Mouse (Mus musculus): ENCODE results near the gene Palld. TPM values are rescaled to one million over a fixed set of nuclear protein-coding genes. Genes with fewer than 3 reads are reported as not detected.

The Palld gene
- total and polyA plus RNA-seq, 3 experiments = 0.87 to 7.1 (median 2.6) TPM

DNA sequence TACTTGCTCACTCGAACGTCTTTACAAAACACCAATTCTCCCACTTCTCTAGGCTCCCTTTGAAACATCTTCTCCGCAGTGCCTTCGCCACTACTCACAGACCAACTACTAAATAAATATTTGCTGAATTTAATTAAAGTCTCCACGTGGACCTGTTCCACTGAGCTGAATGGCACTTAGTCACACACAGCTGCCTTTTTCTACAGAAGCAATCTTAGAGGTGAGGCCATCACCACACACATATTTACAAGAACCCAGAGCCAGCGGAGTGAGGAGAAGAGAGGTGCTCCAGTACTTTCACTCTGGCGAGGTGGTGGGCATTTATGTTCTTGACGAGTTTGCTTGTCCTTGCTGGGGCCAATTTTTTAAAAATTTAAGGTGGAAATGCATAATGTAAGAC lies 346.3 kb downstream of the Palld start:
- Histone ChIP-seq H3K4me2 (ENCODE audit: insufficient read depth, low read depth, poor library complexity, severe bottlenecking) (peak overlapping the region; percentile 92), H3K27ac (ENCODE audit: insufficient read depth, low read depth) (peak overlapping the region; percentile 96), H3K9ac (ENCODE audit: insufficient read depth, low read depth) (peak overlapping the region; percentile 37; the same call in 1 of the 2 replicates), H3K79me2 (replicated peaks; ENCODE audit: control insufficient read depth, extremely low read depth, insufficient read depth, poor library complexity, severe bottlenecking) (no peaks in the 10 kb centered on the region; the same call in 1 of the 2 replicates), H3K36me3 (replicated peaks in 1 of 2; ENCODE audit: control insufficient read depth in 1 of 2, insufficient read depth in 1 of 2, low read length in 1 of 2) (no peaks in the 10 kb centered on the region), H3K9me3 (replicated peaks; ENCODE audit: low read length) (no peaks in the 10 kb centered on the region), H3K4me1 (ENCODE audit: control insufficient read depth in 1 of 2, insufficient read depth in 2 of 2) (peaks cover 31 to 77% of the 10 kb centered on the region in 2 experiments), H3K27me3 (replicated peaks) (no peaks in the 10 kb centered on the region), H3K4me3 (replicated peaks in 1 of 3; ENCODE audit: low read depth in 2 of 3, low read length in 2 of 3, poor library complexity in 1 of 3) (no peak overlapping the region)
- no peak for DNase-seq (ENCODE audit: extremely low read depth)
- in situ Hi-C loops (cut with MboI; ENCODE audit: low pct_ligation_motif_present, low pct_unique_long_range_greater_than_20kb, low sequenced_read_pairs) (no loop called here), dilution Hi-C loops (cut with MboI; ENCODE audit: extremely low pct_ligation_motif_present, extremely low pct_unique_long_range_greater_than_20kb, low sequenced_read_pairs) (no loop called here)
- TF ChIP-seq MXI1 (IDR thresholded peaks at IDR 0.05; ENCODE audit: low read depth, low read length) (no peak), USF2 (conservative IDR thresholded peaks at IDR 0.05; ENCODE audit: low read depth, low read length) (peak; percentile 18; the same call in 1 of the 2 replicates), MYC (IDR thresholded peaks at IDR 0.05; ENCODE audit: low read depth, low read length) (peak; percentile 46; the same call in 1 of the 2 replicates), TCF12 (IDR thresholded peaks at IDR 0.05; ENCODE audit: low read depth, low read length) (no peak), RAD21 (IDR thresholded peaks at IDR 0.05; ENCODE audit: low read depth, low read length) (no peak), POLR2A (IDR thresholded peaks at IDR 0.05; ENCODE audit: low read depth, low read length) (no peak), JUND (conservative IDR thresholded peaks at IDR 0.05; ENCODE audit: low read depth, low read length) (no peak), CTCF (conservative IDR thresholded peaks at IDR 0.05 in 1 of 2, IDR thresholded peaks at IDR 0.05 in 1 of 2; ENCODE audit: low read depth in 2 of 2, low read length in 2 of 2) (no peak), MAX (IDR thresholded peaks at IDR 0.05; ENCODE audit: low read length) (peak; percentile 54), CHD2 (IDR thresholded peaks at IDR 0.05; ENCODE audit: low read length) (no peak), ETS1 (conservative IDR thresholded peaks at IDR 0.05; ENCODE audit: low read depth, low read length) (no peak), ZKSCAN1 (IDR thresholded peaks at IDR 0.05; ENCODE audit: borderline replicate concordance, low read depth, low read length) (no peak), SMC3 (IDR thresholded peaks at IDR 0.05; ENCODE audit: low read depth, low read length) (no peak)

DNA sequence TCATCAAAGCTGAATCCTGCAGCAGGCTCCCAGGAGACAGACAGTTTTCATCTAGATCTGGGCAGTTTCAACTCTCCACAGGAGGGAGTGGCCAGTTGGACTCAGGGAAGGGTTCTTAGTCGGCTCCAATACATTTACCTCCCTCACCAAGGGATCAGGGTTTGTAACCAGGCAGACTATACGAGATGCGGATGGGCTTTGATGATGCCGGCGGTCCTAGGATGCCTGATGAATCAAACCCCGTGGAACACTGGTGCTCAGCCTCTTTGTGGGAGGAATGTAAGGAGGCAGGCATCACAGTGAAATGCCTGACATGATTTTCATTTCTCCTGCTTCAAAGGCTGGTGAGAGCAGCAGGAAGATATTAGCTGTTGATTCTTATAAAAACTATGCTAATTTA lies 347.1 kb downstream of the Palld start:
- Histone ChIP-seq H3K4me1 (ENCODE audit: control insufficient read depth in 1 of 2, insufficient read depth in 2 of 2) (peaks cover 26 to 69% of the 10 kb centered on the region in 2 experiments), H3K4me2 (ENCODE audit: insufficient read depth, low read depth, poor library complexity, severe bottlenecking) (peak overlapping the region; percentile 92), H3K36me3 (replicated peaks in 1 of 2; ENCODE audit: control insufficient read depth in 1 of 2, insufficient read depth in 1 of 2, low read length in 1 of 2) (no peaks in the 10 kb centered on the region), H3K27ac (ENCODE audit: insufficient read depth, low read depth) (peak overlapping the region; percentile 96), H3K27me3 (replicated peaks) (no peaks in the 10 kb centered on the region), H3K9me3 (replicated peaks; ENCODE audit: low read length) (no peaks in the 10 kb centered on the region), H3K9ac (ENCODE audit: insufficient read depth, low read depth) (no peak overlapping the region), H3K79me2 (replicated peaks; ENCODE audit: control insufficient read depth, extremely low read depth, insufficient read depth, poor library complexity, severe bottlenecking) (no peaks in the 10 kb centered on the region; the same call in 1 of the 2 replicates), H3K4me3 (replicated peaks in 1 of 3; ENCODE audit: low read depth in 2 of 3, low read length in 2 of 3, poor library complexity in 1 of 3) (no peak overlapping the region)
- no peak for DNase-seq (ENCODE audit: extremely low read depth)
- dilution Hi-C loops (cut with MboI; ENCODE audit: extremely low pct_ligation_motif_present, extremely low pct_unique_long_range_greater_than_20kb, low sequenced_read_pairs) (no loop called here), in situ Hi-C loops (cut with MboI; ENCODE audit: low pct_ligation_motif_present, low pct_unique_long_range_greater_than_20kb, low sequenced_read_pairs) (no loop called here)
- TF ChIP-seq MYC (IDR thresholded peaks at IDR 0.05; ENCODE audit: low read depth, low read length) (no peak), MAX (IDR thresholded peaks at IDR 0.05; ENCODE audit: low read length) (no peak), CHD1 (IDR thresholded peaks at IDR 0.05; ENCODE audit: low read depth, low read length) (no peak), POLR2AphosphoS2 (IDR thresholded peaks at IDR 0.05; ENCODE audit: low read depth, low read length) (no peak), CTCF (conservative IDR thresholded peaks at IDR 0.05 in 1 of 2, IDR thresholded peaks at IDR 0.05 in 1 of 2; ENCODE audit: low read depth in 2 of 2, low read length in 2 of 2) (no peak), PAX5 (IDR thresholded peaks at IDR 0.05; ENCODE audit: low read length) (no peak), SMC3 (IDR thresholded peaks at IDR 0.05; ENCODE audit: low read depth, low read length) (no peak), JUN (IDR thresholded peaks at IDR 0.05; ENCODE audit: insufficient read depth, low read depth, low read length) (no peak), ZMIZ1 (IDR thresholded peaks at IDR 0.05; ENCODE audit: low read depth, low read length) (no peak), ZC3H11A (IDR thresholded peaks at IDR 0.05; ENCODE audit: low read depth, low read length) (no peak), TCF12 (IDR thresholded peaks at IDR 0.05; ENCODE audit: low read depth, low read length) (no peak), IRF4 (IDR thresholded peaks at IDR 0.05; ENCODE audit: low read depth, low read length) (no peak), UBTF (IDR thresholded peaks at IDR 0.05; ENCODE audit: low read depth, low read length) (no peak), CHD2 (IDR thresholded peaks at IDR 0.05; ENCODE audit: low read length) (no peak), ELF1 (IDR thresholded peaks at IDR 0.05; ENCODE audit: low read depth, low read length) (no peak), TBP (conservative IDR thresholded peaks at IDR 0.05; ENCODE audit: low read depth, low read length) (no peak), EP300 (IDR thresholded peaks at IDR 0.05; ENCODE audit: low read length) (no peak), MAFK (IDR thresholded peaks at IDR 0.05; ENCODE audit: insufficient replicate concordance, low read length) (no peak)
